Mouse (Mus musculus) kidney, adult 9 months (tissue): Measurements from ENCODE around the gene Nxph4.

Experiments
- DNase-seq: peaks from one replicate; pipeline ENCODE4 v3.0.0; 2022

The Nxph4 gene

GRCm38 (mm10) chr10:127480833-127481813 is 53.2 kb downstream of the Nxph4 start:
- peak; percentile 51 for DNase-seq

- DNase-seq = peak; percentile 49
Observed at GRCm38 (mm10) chr10:127479131-127479530, 55.2 kb downstream of the Nxph4 start.

- DNase-seq = no peak
Observed at GRCm38 (mm10) chr10:127477301-127477700, 57.1 kb downstream of the Nxph4 start.

- DNase-seq = no peak
Observed at GRCm38 (mm10) chr10:127476541-127476940, 57.8 kb downstream of the Nxph4 start.
